ENCODE assay signal across 8 mouse cellular contexts in the genomic region with DNA sequence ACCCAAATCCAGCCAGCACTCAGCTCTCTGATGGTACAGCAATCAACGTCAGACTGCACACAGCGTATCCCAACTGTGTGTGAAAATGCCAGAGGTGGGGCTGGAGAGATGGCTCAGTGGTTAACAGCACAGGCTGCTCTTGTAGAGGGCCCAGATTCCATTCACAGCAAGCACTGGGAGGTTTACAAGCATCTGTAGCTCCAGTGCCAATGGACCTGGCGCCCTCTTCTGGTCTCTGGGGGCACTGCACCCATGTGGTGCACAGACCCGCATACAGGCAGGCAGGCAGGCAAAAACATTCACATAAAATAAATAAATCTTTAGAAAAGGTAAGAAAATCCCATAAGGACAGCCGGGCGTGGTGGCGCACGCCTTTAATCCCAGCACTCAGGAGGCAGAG. TPM values are rescaled to one million over a fixed set of nuclear protein-coding genes. Genes with fewer than 3 reads are reported as not detected.
DNase-seq lines count a peak whose midpoint lies in the region; ATAC-seq and TF ChIP-seq lines count a peak whose summit lies in the region.
"Had no signal": no experiment of that assay in that cellular context is flagged by ENCODE, and none has a peak within 500 bp of the region (broad histone marks: within the 10 kb centered on the region; RNA-seq: fewer than 3 reads in every experiment).

No protein-coding gene starts in this region.

- H3K4me1 ChIP-seq in G1E (ENCODE audit: insufficient read depth, low read depth, low read length), result no peaks in the 10 kb centered on the region

- peaks cover 2% of the 10 kb centered on the region for H3K36me3 ChIP-seq in G1E (replicated peaks)

- peak; percentile 64 for TF ChIP-seq CTCF in G1E (IDR thresholded peaks at IDR 0.05; ENCODE audit: low read depth, low read length)

- H3K9me3 ChIP-seq in G1E (replicated peaks), result peaks cover 4% of the 10 kb centered on the region

- peak; percentile 54 for DNase-seq in kidney, postnatal 10 days
- no peak for DNase-seq in kidney, adult 9 months
- no peak for DNase-seq in G1E (ENCODE audit: low spot score)
- DNase-seq in frontal cortex, adult 2 months (ENCODE audit: extremely low spot score in 1 of 2, low spot score in 1 of 2), result no peak
- DNase-seq in ovary, postnatal 14 days (ENCODE audit: low spot score), result no peak

- H3K27me3 ChIP-seq in G1E (ENCODE audit: insufficient read depth, low read length), result peaks cover 6% of the 10 kb centered on the region

- H3K4me3 ChIP-seq in G1E (ENCODE audit: low read depth, low read length), result no peak overlapping the region
- H3K4me3 ChIP-seq: megakaryocyte, embryonic 14.5 days had no signal

- ATAC-seq in G1E (ENCODE audit: extremely low read depth, insufficient number of reproducible peaks, low FRiP score, poor library complexity, severe bottlenecking), result no peak
- ATAC-seq in common myeloid progenitor, adult 5-6 weeks (replicated peaks; ENCODE audit: low read depth, poor library complexity, severe bottlenecking), result peak; percentile 55
- ATAC-seq in megakaryocyte progenitor cell, adult 5-6 weeks (replicated peaks; ENCODE audit: poor library complexity), result peak; percentile 81

RNA-seq across cellular contexts. Expression of gene Gm36210, which starts 5.1 kb away (rescaled TPM):
- total RNA-seq in G1E (2014; fragmentation: Nextera tagmentation) (not detected in 2 replicates), G1E (2017) (not detected in 2 replicates)
- not detected in 2 replicates for polyA plus RNA-seq in G1E (2012)
- total RNA-seq in common myeloid progenitor, adult 5-6 weeks (2017), result not detected in 2 replicates
- total RNA-seq in megakaryocyte progenitor cell, adult 5-6 weeks (2015), result not detected in 2 replicates
- total RNA-seq in megakaryocyte progenitor cell, adult 5-6 weeks (2017), result not detected in 2 replicates
- polyA plus RNA-seq in frontal cortex, adult 2 months (2012; rRNA removed), result 0.44 and 0.53 TPM in 2 replicates

RNA-seq across cellular contexts. Expression of gene Zfp628, which starts 13.8 kb away (rescaled TPM):
- total RNA-seq in G1E (2014; fragmentation: Nextera tagmentation) (13.9 and 15.2 TPM in 2 replicates), G1E (2017) (1.6 and 1.8 TPM in 2 replicates)
- 35.7 and 39.5 TPM in 2 replicates for polyA plus RNA-seq in G1E (2012)
- 2.4 and 3.2 TPM in 2 replicates for total RNA-seq in common myeloid progenitor, adult 5-6 weeks (2017)
- total RNA-seq in megakaryocyte progenitor cell, adult 5-6 weeks (2015), result 7.4 and 8.0 TPM in 2 replicates
- total RNA-seq in megakaryocyte progenitor cell, adult 5-6 weeks (2017), result 1.9 and 2.7 TPM in 2 replicates
- polyA plus RNA-seq in frontal cortex, adult 2 months (2012; rRNA removed), result 9.6 and 10.8 TPM in 2 replicates

RNA-seq across cellular contexts. Expression of gene Nat14, which starts 20.7 kb away (rescaled TPM):
- total RNA-seq in G1E (2014; fragmentation: Nextera tagmentation) (2.0 and 3.6 TPM in 2 replicates), G1E (2017) (0.41 and 1.1 TPM in 2 replicates)
- polyA plus RNA-seq in G1E (2012), result 0.85 and 1.2 TPM in 2 replicates
- total RNA-seq in common myeloid progenitor, adult 5-6 weeks (2017), result 0.32 TPM in 1 of 2 replicates, not detected in the other
- total RNA-seq in megakaryocyte progenitor cell, adult 5-6 weeks (2015), result 0.20 and 0.64 TPM in 2 replicates
- total RNA-seq in megakaryocyte progenitor cell, adult 5-6 weeks (2017), result not detected in 2 replicates
- 99.2 and 108 TPM in 2 replicates for polyA plus RNA-seq in frontal cortex, adult 2 months (2012; rRNA removed)

RNA-seq across cellular contexts. Expression of gene Isoc2a, which starts 24.2 kb away (rescaled TPM):
- total RNA-seq in G1E (2014; fragmentation: Nextera tagmentation), result 1.9 and 3.4 TPM in 2 replicates
- 7.5 and 10.4 TPM in 2 replicates for total RNA-seq in G1E (2017)
- 6.3 and 16.2 TPM in 2 replicates for polyA plus RNA-seq in G1E (2012)
- total RNA-seq in common myeloid progenitor, adult 5-6 weeks (2017), result 3.8 and 6.5 TPM in 2 replicates
- 2.4 and 3.1 TPM in 2 replicates for total RNA-seq in megakaryocyte progenitor cell, adult 5-6 weeks (2015)
- total RNA-seq in megakaryocyte progenitor cell, adult 5-6 weeks (2017), result 7.3 and 8.7 TPM in 2 replicates
- 10.7 and 12.0 TPM in 2 replicates for polyA plus RNA-seq in frontal cortex, adult 2 months (2012; rRNA removed)

RNA-seq across cellular contexts. Expression of gene Ssc5d, which starts 24.4 kb away (rescaled TPM):
- total RNA-seq in G1E (2014; fragmentation: Nextera tagmentation), result 0.15 TPM in 1 of 2 replicates, not detected in the other
- total RNA-seq in G1E (2017), result 0.05 TPM in 1 of 2 replicates, not detected in the other
- polyA plus RNA-seq in G1E (2012), result 0.02 and 0.08 TPM in 2 replicates
- total RNA-seq in common myeloid progenitor, adult 5-6 weeks (2017), result not detected in 2 replicates
- not detected in 2 replicates for total RNA-seq in megakaryocyte progenitor cell, adult 5-6 weeks (2015)
- 0.10 TPM in 1 of 2 replicates, not detected in the other for total RNA-seq in megakaryocyte progenitor cell, adult 5-6 weeks (2017)
- polyA plus RNA-seq in frontal cortex, adult 2 months (2012; rRNA removed), result 11.1 and 12.5 TPM in 2 replicates
